Mouse (Mus musculus) monocyte, adult 5-6 weeks (primary cell): ENCODE measurements around the gene Ppp1r2. TPM values are rescaled to one million over a fixed set of nuclear protein-coding genes. Genes with fewer than 3 reads are reported as not detected.
A peak's percentile ranks its signal among the peaks of the same experiment; 100 is the strongest.

Source experiments
- ATAC-seq: fragments of 153-309, 156-312 bp; replicated peaks from 2 replicates; pipeline ENCODE4 v1.8.0; 2017; ENCODE audit warnings: mild to moderate bottlenecking; ENCODE audit not compliant: low TSS enrichment, insufficient number of reproducible peaks, severe bottlenecking, poor library complexity, low FRiP score
- total RNA-seq: library from RNA; stranded (forward); fragments of 200-1000, 200-491, 200-594 nt; gene quantifications from 3 replicates; pipeline ENCODE4 v1.2.3, GENCODE M21; 2017

Ppp1r2 gene
- total RNA-seq, 1 experiment from 2014 or later, result 91.3 TPM

GRCm38 (mm10) chr16:31240569-31240968 is 34.5 kb downstream of the Ppp1r2 start:
- no peak for ATAC-seq

GRCm38 (mm10) chr16:31238281-31238680 is 36.8 kb downstream of the Ppp1r2 start:
- no peak for ATAC-seq

- ATAC-seq, result peak; percentile 77
Measured at GRCm38 (mm10) chr16:31235457-31236310, 39.4 kb downstream of the Ppp1r2 start.

- ATAC-seq, result no peak
Measured at GRCm38 (mm10) chr16:31234808-31235456, 40.1 kb downstream of the Ppp1r2 start.

- ATAC-seq, result no peak
Measured at GRCm38 (mm10) chr16:31234356-31234755, 40.7 kb downstream of the Ppp1r2 start.

- ATAC-seq, result peak; percentile 86
Measured at GRCm38 (mm10) chr16:31233541-31234339, 41.3 kb downstream of the Ppp1r2 start.

- no peak for ATAC-seq
Measured at GRCm38 (mm10) chr16:31233167-31233498, 41.9 kb downstream of the Ppp1r2 start.

GRCm38 (mm10) chr16:31232491-31233166 is 42.4 kb downstream of the Ppp1r2 start:
- no peak for ATAC-seq

GRCm38 (mm10) chr16:31231591-31231990 is 43.5 kb downstream of the Ppp1r2 start:
- ATAC-seq, result no peak

GRCm38 (mm10) chr16:31227746-31228145 is 47.3 kb downstream of the Ppp1r2 start:
- ATAC-seq, result no peak

- ATAC-seq, result no peak
Measured at GRCm38 (mm10) chr16:31215271-31215670, 59.8 kb downstream of the Ppp1r2 start.

GRCm38 (mm10) chr16:31213463-31213862 is 61.6 kb downstream of the Ppp1r2 start:
- no peak for ATAC-seq

GRCm38 (mm10) chr16:31211503-31211902 is 63.6 kb downstream of the Ppp1r2 start:
- ATAC-seq, result no peak

- 0 out of 2 replicates have a peak, but pooled peaks have one; percentile 24 for ATAC-seq
Measured at GRCm38 (mm10) chr16:31210453-31210852, 64.6 kb downstream of the Ppp1r2 start.

- peak; percentile 76 for ATAC-seq
Measured at GRCm38 (mm10) chr16:31209911-31210310, 65.2 kb downstream of the Ppp1r2 start.

- ATAC-seq, result no peak
Measured at GRCm38 (mm10) chr16:31205726-31206125, 69.4 kb downstream of the Ppp1r2 start.

GRCm38 (mm10) chr16:31205187-31205586 is 69.9 kb downstream of the Ppp1r2 start:
- ATAC-seq, result no peak

GRCm38 (mm10) chr16:31204216-31204615 is 70.9 kb downstream of the Ppp1r2 start:
- ATAC-seq, result no peak

- ATAC-seq, result no peak
Measured at GRCm38 (mm10) chr16:31201704-31202103, 73.4 kb downstream of the Ppp1r2 start.
